Mouse (Mus musculus): ENCODE data around the gene Akip1. TPM values are rescaled to one million over a fixed set of nuclear protein-coding genes. Genes with fewer than 3 reads are reported as not detected.

The Akip1 gene
- polyA plus RNA-seq (2015; fragmentation: Nextera tagmentation; extraction: Ambion mirVana) = 40.9 and 44.8 TPM in 2 replicates

GRCm38 (mm10) chr7:109703190-109704015, at the start of gene Akip1, which contains the start of gene St5:
Gene Akip1, plus strand, starts transcription at chr7:109703690.
Gene St5, minus strand, starts transcription at chr7:109703605.
- Histone ChIP-seq H3K27me3 (no peaks in the 10 kb centered on the region), H3K36me3 (no peaks in the 10 kb centered on the region), H3K9ac (peak within 1 kb of the TSS; percentile 44), H3K4me2 (replicated peaks) (peak within 1 kb of the TSS; percentile 82), H3K27ac (replicated peaks) (peak within 1 kb of the TSS; percentile 80), H3K4me1 (peaks cover 24% of the 10 kb centered on the region), H3K4me3 (replicated peaks) (peak within 1 kb of the TSS; percentile 60), H3K9me3 (replicated peaks) (no peaks in the 10 kb centered on the region)
- under 1% methylated on average over 61 of the region's 61 CpGs for WGBS
- peak; percentile 93 for ATAC-seq (ENCODE audit: insufficient number of reproducible peaks, low FRiP score, low TSS enrichment, low read depth)

- no peak overlapping the region for H3K4me3 ChIP-seq (replicated peaks)
- no peak overlapping the region for H3K27ac ChIP-seq (replicated peaks)
- no peaks in the 10 kb centered on the region for H3K9me3 ChIP-seq (replicated peaks)
- no peaks in the 10 kb centered on the region for H3K36me3 ChIP-seq
- H3K27me3 ChIP-seq = no peaks in the 10 kb centered on the region
- H3K9ac ChIP-seq = no peak overlapping the region
- ATAC-seq (ENCODE audit: insufficient number of reproducible peaks, low FRiP score, low TSS enrichment, low read depth) = no peak
- H3K4me2 ChIP-seq (replicated peaks) = no peak overlapping the region
- 80% methylated on average over 5 of the region's 5 CpGs for WGBS
- no peaks in the 10 kb centered on the region for H3K4me1 ChIP-seq
Observed at GRCm38 (mm10) chr7:109654871-109655270, 48.6 kb upstream of the Akip1 start.

- no peak overlapping the region for H3K27ac ChIP-seq (replicated peaks)
- no peak overlapping the region for H3K4me3 ChIP-seq (replicated peaks)
- no peaks in the 10 kb centered on the region for H3K4me1 ChIP-seq
- H3K9ac ChIP-seq = no peak overlapping the region
- 54% methylated on average over 6 of the region's 6 CpGs for WGBS
- H3K27me3 ChIP-seq = no peaks in the 10 kb centered on the region
- H3K36me3 ChIP-seq = no peaks in the 10 kb centered on the region
- H3K4me2 ChIP-seq (replicated peaks) = no peak overlapping the region
- H3K9me3 ChIP-seq (replicated peaks) = no peaks in the 10 kb centered on the region
- ATAC-seq (ENCODE audit: insufficient number of reproducible peaks, low FRiP score, low TSS enrichment, low read depth) = no peak
Observed at GRCm38 (mm10) chr7:109657884-109658283, 45.6 kb upstream of the Akip1 start.

DNA sequence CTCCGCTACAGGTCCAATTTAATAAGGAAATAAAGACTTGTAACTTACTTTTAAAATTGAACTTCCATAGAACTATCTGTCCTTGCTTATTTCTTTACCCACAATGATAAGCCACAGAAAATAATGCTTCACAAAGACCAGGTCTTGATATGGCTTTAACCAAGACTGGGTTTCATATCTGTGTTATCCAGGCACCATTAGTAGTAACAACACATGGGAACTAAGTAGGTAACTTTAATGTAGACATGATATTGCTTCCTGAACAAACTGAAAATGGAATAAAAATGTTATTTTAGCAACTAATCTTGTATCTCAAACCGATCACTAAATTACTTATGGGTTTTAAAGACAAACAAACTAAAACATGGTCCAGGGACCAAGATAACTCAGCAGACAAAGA, 44.2 kb upstream of the Akip1 start:
- Histone ChIP-seq H3K9me3 (replicated peaks) (no peaks in the 10 kb centered on the region), H3K4me3 (replicated peaks) (no peak overlapping the region), H3K27ac (replicated peaks) (no peak overlapping the region), H3K4me1 (no peaks in the 10 kb centered on the region; the same call in 1 of the 2 replicates), H3K36me3 (no peaks in the 10 kb centered on the region), H3K9ac (no peak overlapping the region), H3K4me2 (replicated peaks) (no peak overlapping the region), H3K27me3 (no peaks in the 10 kb centered on the region)
- WGBS = 93% methylated on average over 2 of the region's 2 CpGs
- ATAC-seq (ENCODE audit: insufficient number of reproducible peaks, low FRiP score, low TSS enrichment, low read depth) = no peak

DNA sequence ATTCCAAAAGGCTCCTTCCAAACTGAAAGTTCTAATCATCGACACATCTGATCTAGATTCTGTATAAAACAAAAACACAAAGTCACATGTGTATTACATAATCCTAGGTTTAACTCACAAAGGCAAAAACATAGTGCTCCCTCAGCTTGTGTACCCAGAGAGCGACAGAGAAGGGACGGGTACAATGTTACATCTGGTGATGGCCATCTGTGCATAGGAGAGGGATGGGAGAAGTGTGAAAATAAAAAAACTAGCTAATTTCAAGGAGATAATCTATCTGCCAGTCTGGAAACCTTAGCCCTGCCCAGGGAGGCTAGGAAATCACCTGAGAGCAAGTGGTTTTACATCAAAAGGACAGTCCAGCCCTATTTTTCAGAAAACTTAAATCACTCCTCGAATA, 40.9 kb upstream of the Akip1 start:
- H3K27ac ChIP-seq (replicated peaks) = no peak overlapping the region
- no peaks in the 10 kb centered on the region for H3K36me3 ChIP-seq
- H3K9me3 ChIP-seq (replicated peaks) = no peaks in the 10 kb centered on the region
- WGBS = 52% methylated on average over 4 of the region's 4 CpGs
- H3K9ac ChIP-seq = no peak overlapping the region
- no peak for ATAC-seq (ENCODE audit: insufficient number of reproducible peaks, low FRiP score, low TSS enrichment, low read depth)
- H3K4me3 ChIP-seq (replicated peaks) = no peak overlapping the region
- H3K4me1 ChIP-seq = no peaks in the 10 kb centered on the region; the same call in 1 of the 2 replicates
- H3K4me2 ChIP-seq (replicated peaks) = no peak overlapping the region
- H3K27me3 ChIP-seq = no peaks in the 10 kb centered on the region

DNA sequence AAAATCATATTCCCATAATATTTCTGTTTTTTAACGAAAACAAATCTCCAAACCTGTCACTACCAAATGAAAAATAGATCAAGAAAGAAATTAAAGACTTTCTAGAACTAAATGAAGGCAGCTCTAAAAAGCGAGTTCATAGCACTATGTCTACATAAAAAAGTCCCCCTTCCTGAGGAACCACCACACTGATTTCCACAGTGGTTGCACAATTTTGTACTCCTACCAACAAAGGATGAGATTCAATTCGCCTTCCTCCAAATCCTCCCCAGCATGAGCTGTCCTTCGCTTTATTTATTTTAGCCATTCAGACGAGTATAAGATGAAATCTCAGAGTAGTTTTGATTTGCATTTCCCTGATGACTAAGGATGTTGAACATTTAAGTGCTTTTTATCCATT, 36.8 kb upstream of the Akip1 start:
- no peak for ATAC-seq (ENCODE audit: insufficient number of reproducible peaks, low FRiP score, low TSS enrichment, low read depth)
- Histone ChIP-seq H3K9ac (no peak overlapping the region), H3K4me1 (peaks cover 14% of the 10 kb centered on the region), H3K4me2 (replicated peaks) (no peak overlapping the region), H3K27ac (replicated peaks) (no peak overlapping the region), H3K27me3 (no peaks in the 10 kb centered on the region), H3K4me3 (replicated peaks) (no peak overlapping the region), H3K9me3 (replicated peaks) (no peaks in the 10 kb centered on the region), H3K36me3 (no peaks in the 10 kb centered on the region)
- 76% methylated on average over 5 of the region's 5 CpGs for whole genome bisulfite sequencing

GRCm38 (mm10) chr7:109669426-109670170, 33.9 kb upstream of the Akip1 start:
- Histone ChIP-seq H3K4me3 (replicated peaks) (peak overlapping the region; percentile 9; the same call in 1 of the 2 replicates), H3K27ac (replicated peaks) (no peak overlapping the region), H3K27me3 (no peaks in the 10 kb centered on the region), H3K4me1 (peaks cover 28% of the 10 kb centered on the region), H3K36me3 (no peaks in the 10 kb centered on the region), H3K9me3 (replicated peaks) (no peaks in the 10 kb centered on the region), H3K9ac (no peak overlapping the region), H3K4me2 (replicated peaks) (peak overlapping the region; percentile 73)
- ATAC-seq (ENCODE audit: insufficient number of reproducible peaks, low FRiP score, low TSS enrichment, low read depth) = no peak
- 63% methylated on average over 5 of the region's 5 CpGs for WGBS

GRCm38 (mm10) chr7:109671581-109672471, 31.7 kb upstream of the Akip1 start:
- Histone ChIP-seq H3K9ac (peak overlapping the region; percentile 82), H3K4me3 (replicated peaks) (peak overlapping the region; percentile 74), H3K27me3 (no peaks in the 10 kb centered on the region), H3K9me3 (replicated peaks) (no peaks in the 10 kb centered on the region), H3K27ac (replicated peaks) (peak overlapping the region; percentile 98), H3K4me1 (peaks cover 38% of the 10 kb centered on the region), H3K4me2 (replicated peaks) (peak overlapping the region; percentile 73), H3K36me3 (no peaks in the 10 kb centered on the region)
- 1% methylated on average over 38 of the region's 44 CpGs for WGBS
- peak; percentile 93 for ATAC-seq (ENCODE audit: insufficient number of reproducible peaks, low FRiP score, low TSS enrichment, low read depth)

DNA sequence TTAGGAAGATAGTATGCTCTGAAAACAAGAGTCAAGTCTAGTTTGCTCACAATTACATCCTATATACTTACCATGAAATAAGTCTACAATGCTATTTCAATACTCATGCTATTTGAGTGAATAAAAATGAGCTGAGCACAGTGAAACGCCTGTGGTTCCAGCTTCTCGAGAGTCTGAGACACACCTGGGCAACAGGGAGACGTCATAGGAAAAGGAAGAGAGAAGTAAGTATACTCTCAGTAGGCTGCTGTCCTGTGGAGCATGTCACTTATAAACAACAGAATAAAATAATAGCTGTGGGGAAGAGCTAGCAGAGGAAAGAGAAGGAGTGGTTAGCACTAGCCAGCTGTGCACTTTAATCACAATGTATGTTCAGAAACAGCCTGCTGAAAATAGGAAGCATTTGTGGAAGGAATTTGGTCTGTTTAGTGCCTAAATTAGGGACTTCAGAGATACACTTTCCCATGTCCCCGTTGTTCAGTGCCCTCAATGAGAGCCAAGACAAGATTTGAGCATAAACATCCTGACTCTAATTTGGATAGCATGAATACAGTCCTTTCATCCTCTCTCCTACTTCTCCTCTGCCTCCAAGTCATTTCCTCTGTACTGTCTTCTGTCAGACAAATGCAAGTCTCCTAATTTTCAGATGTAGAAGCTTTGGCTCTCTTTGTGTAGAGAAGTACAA, 28.4 kb upstream of the Akip1 start:
- H3K27me3 ChIP-seq = no peaks in the 10 kb centered on the region
- peak; percentile 17; the same call in 1 of the 2 replicates for ATAC-seq (ENCODE audit: insufficient number of reproducible peaks, low FRiP score, low TSS enrichment, low read depth)
- H3K27ac ChIP-seq (replicated peaks) = peak overlapping the region; percentile 67
- peaks cover 26% of the 10 kb centered on the region for H3K4me1 ChIP-seq
- H3K4me2 ChIP-seq (replicated peaks) = no peak overlapping the region
- no peaks in the 10 kb centered on the region for H3K36me3 ChIP-seq
- H3K4me3 ChIP-seq (replicated peaks) = no peak overlapping the region
- no peak overlapping the region for H3K9ac ChIP-seq
- no peaks in the 10 kb centered on the region for H3K9me3 ChIP-seq (replicated peaks)
- WGBS = 30% methylated on average over 4 of the region's 4 CpGs

GRCm38 (mm10) chr7:109680284-109680683, 23.2 kb upstream of the Akip1 start:
- Histone ChIP-seq H3K27me3 (no peaks in the 10 kb centered on the region), H3K4me2 (replicated peaks) (no peak overlapping the region)

More at GRCm38 (mm10) chr7:109680284-109680683, 23.2 kb upstream of the Akip1 start:
- WGBS = 87% methylated on average over 2 of the region's 2 CpGs
- no peak overlapping the region for H3K9ac ChIP-seq
- no peaks in the 10 kb centered on the region for H3K36me3 ChIP-seq
- H3K9me3 ChIP-seq (replicated peaks) = no peaks in the 10 kb centered on the region
- peaks cover 6% of the 10 kb centered on the region; the same call in 1 of the 2 replicates for H3K4me1 ChIP-seq
- no peak for ATAC-seq (ENCODE audit: insufficient number of reproducible peaks, low FRiP score, low TSS enrichment, low read depth)
- H3K27ac ChIP-seq (replicated peaks) = no peak overlapping the region
- H3K4me3 ChIP-seq (replicated peaks) = no peak overlapping the region

Data from embryonic facial prominence, embryonic 15.5 days (tissue).